Mouse (Mus musculus): Measurements from ENCODE around the gene Pla2g7. TPM values are rescaled to one million over a fixed set of nuclear protein-coding genes. Genes with fewer than 3 reads are reported as not detected.

Pla2g7 gene
- total RNA-seq, 2 experiments from 2014 or later, result 8.8 to 15.0 TPM

DNA sequence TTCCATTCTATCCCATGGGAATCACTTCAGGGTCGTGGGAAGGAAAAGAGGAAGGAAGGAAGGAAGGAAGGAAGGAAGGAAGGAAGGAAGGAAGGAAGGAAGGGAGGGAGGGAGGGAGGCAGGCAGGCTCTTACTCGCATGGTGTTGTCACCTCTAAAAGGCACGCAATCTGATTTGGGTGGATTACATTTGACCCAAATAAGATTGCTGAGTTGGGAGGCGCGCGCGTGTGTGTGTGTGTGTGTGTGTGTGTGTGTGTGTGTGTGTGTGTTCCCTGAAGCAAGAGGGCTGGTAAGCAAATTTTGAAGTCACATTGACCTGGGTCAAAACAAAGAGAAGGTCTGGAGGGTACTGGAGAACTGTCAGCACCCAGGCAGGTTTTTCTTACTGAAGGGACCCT is 1.4 kb downstream of the Pla2g7 start:
- no peak for ATAC-seq (replicated peaks; ENCODE audit: low FRiP score, poor library complexity, severe bottlenecking)

DNA sequence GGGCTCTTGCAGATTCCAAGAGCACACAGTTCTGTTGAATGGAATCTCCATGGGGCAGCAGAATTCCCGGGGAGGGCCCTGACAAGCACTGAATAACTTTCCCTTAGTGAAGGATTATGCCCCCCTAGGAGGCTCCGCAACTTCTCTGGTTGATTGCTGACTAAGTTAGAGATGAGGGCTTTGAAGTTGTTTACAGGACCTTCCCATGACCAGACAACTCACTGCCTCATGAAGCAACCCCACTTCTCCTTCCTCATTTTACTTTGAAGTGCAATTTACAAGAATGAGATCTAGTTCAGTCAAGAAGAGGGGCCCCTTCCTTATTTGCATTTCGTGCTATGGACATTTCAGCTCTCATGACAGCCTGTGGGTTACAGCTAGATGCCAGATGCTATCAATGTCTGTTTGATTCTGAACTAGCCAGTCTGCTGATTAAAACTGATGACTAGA is 5.8 kb downstream of the Pla2g7 start:
- no peak for ATAC-seq (replicated peaks; ENCODE audit: low FRiP score, poor library complexity, severe bottlenecking)

DNA sequence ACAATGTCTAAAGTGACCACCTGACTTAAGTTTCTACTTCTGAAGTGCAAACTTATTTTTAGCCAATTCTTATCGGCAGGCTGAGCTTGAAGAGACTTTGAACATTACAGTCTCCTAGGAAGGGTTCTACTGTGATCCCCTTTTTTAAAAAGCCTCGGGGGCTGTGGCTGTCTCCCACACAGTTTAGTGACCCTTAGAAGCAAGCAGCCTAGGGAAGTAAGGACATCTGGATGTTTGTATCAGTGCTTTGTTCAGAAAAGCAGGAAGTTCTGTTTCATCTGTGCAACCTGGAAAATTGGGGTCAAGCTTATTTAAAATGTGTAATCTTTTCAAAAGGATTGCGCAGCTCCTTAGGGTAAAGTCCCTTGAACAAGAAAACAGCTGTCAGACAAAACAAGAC is 12.6 kb downstream of the Pla2g7 start:
- ATAC-seq (replicated peaks; ENCODE audit: low FRiP score, poor library complexity, severe bottlenecking), result no peak

DNA sequence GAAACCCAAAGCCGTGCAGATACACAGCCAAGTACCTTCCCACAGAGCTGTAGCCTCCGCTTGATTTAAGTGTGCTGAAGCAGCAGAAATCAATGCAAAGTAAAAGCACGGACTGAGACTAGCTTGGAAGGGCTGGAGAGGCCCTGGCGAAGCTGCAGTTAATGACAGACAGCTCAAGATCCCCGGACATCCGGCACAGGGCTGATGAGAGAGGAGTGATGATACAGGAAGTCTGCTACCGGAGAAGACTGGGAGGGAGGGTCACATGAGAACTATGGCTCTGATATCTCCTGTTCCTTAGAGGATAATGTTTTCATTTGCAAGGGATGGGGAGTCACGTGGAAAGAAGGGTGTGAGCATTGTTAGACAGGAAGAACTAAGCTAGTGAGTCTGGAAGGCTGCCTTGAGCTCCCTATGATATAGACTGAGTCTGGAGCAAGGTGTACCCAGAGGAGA is 13.1 kb downstream of the Pla2g7 start:
- ATAC-seq (replicated peaks; ENCODE audit: low FRiP score, poor library complexity, severe bottlenecking), result no peak

DNA sequence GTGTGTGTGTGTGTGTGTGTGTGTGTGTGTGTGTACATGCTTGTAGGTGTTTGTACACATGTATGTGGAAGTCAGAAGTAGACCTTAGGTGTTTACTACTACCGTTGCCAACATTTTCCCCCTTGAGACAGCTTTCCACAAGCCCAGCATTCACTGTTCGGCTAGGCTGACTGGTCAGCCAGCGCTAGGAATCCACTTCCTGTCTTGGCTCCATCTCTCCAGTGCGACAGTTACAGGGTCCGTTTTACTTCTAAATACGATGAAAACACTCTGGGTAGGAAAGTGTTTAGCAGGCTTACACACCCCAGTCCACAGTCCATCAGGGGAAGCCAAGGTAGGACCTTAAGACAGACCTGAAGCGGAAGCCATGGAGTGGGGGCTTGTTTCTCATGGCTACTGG is 16.9 kb downstream of the Pla2g7 start:
- ATAC-seq (replicated peaks; ENCODE audit: low FRiP score, poor library complexity, severe bottlenecking), result no peak

DNA sequence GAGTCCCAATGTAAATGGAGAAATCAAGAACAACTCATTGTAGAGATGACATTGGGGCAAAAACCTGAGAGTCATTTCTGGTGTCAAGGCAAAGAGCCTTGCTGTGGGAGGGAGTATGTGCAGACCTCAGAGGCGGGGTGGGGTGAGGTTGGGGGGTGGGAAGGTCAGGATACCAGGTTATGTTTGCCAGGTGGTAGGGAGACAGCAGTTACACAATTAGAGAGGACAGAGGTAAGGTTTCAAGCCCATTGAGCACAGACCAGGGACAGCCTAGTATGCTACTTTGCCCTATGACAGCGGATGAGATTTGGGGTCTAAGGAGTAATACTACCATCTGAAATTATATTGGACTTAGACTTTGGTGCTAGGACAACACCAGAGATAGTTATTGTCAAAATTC is 19.4 kb downstream of the Pla2g7 start:
- ATAC-seq (replicated peaks; ENCODE audit: low FRiP score, poor library complexity, severe bottlenecking), result no peak

DNA sequence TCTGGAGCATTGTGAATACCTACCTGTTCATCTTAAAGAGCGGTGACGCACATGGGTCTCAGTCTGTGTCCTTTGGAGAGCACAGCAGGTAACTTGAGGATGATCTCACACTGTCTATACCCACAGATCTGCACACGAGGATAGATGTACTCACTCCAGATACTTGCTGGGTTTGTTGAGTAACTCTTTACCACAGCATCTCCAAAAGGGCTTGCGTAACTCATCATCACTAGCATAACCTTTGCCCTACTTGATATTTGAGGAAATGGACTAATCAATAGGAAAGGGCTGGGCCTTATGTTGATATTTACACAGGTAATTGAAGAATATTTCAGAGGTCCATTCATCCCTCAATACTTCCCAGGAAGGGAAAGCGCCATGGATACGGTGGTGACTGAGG is 21.9 kb downstream of the Pla2g7 start:
- ATAC-seq (replicated peaks; ENCODE audit: low FRiP score, poor library complexity, severe bottlenecking), result no peak

DNA sequence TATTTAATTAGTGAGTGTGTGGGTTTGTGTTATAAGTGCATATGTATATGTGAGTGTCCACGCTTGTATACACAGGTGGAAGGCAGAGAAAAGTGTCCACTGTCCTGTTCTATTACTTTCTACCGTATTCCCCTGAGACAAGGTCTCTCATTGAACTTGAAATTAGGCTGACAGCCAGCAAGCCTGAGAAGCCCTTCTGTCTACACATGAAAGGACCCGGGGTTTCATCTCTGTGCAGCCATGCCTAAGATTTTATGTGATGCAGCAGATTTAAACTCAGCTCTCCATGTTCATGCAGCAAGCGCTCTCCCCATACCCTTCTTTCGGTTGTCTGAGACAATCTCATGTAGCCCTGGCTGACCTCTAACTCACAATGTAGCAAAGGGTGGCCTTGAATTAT is 22.6 kb downstream of the Pla2g7 start:
- ATAC-seq (replicated peaks; ENCODE audit: low FRiP score, poor library complexity, severe bottlenecking), result no peak

DNA sequence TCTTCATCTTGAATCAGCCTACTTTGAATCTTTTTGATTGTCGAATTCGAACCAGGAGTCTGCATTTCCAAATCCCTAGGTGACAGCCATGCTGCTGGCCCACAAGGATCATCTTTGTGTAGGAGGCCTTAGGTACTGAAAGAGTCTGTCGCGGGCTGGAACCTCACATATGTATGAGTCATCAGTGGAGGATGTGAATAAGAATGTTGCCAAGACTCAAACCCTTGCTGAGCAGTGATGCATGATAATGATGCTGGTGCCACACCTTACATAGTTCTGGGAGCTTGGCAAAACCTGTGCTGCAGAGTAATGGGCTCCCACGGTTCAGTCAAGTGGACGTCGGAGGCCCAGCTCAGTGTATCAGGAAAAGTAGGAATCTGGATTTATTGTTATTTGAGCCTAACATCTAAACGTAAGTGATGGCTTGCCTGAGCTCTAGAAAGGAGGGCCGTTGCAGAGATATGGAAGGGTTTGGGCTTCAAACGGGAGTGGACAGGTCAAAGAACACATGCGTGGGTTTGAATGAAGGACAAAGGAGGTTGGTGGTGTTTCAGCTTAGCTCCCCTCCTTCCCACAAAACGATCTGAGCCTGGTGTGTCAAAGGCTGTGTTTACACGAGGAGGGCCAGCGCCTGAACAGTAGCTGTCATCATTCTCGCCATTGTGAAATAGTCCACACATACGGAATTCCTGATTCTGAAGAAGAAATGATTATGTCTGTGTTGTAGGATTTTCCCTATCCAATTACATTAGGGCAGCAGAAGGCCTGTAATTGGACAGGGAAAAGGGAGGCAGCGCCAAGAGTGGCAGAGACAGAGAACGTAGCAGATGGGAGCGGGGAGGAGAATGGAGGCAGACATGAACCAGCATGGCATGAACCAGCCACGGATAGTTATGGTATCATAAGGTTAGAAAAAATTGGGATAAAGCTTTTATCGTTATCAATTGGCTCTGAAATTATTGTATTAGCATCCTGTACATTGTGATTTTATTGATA is 24.7 kb downstream of the Pla2g7 start:
- no peak for ATAC-seq (replicated peaks; ENCODE audit: low FRiP score, poor library complexity, severe bottlenecking)

DNA sequence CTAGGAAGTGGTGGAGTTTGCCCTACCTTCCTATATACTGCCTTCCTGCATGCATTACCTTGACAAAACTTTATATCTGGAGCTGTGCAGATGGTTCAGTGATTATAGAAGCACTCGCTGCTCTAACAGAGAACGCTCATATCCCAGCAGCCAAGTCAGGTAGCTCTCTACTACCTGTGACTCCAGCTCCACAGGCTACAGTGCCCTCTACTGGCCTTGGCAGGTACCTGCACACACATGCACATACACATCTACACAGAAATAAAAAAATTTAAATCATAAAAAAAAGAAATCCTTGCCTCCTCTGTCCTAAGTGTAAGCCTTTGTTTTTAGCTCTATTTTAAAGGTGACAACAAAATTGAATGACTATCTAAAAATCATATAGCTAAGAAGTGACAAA is 29.8 kb downstream of the Pla2g7 start:
- ATAC-seq (replicated peaks; ENCODE audit: low FRiP score, poor library complexity, severe bottlenecking), result no peak

DNA sequence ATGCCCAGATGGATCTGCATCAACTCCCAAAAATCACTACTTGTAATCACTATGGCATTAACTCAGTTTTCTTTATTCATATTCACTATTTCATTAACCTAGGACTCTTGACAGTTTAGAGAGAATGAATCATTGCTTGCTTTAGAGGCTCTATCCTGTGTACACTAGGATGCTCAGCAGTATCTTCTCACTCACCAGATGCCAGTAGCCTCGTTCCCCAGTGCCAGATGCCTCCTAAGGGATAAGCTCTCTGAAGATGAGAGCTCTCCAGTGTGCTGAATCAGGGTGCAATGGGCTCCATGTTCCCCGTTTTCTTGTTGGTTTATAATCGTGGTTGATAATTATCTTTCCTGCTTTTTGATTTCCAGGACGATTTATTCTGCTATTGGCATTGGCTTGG is 30.8 kb downstream of the Pla2g7 start:
- ATAC-seq (replicated peaks; ENCODE audit: low FRiP score, poor library complexity, severe bottlenecking), result no peak

DNA sequence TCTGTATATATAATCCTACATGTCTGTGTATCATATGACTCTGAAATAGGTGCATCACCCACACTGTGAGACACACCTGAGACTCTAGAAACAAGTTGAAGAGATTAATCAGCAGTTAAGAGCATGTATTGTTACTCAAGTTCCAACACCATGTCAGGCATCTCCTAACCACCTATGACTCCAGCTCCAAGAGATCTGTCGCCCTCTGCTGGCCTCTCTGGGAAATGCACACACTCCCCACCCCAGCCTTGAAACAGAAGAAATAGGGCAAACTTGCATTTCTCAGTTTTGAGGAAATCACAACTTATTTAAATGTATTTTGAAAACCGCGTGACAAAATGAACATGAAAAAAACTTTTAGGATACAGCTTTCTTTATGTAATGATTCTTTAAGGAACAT is 38.8 kb downstream of the Pla2g7 start:
- ATAC-seq (replicated peaks; ENCODE audit: low FRiP score, poor library complexity, severe bottlenecking), result no peak

DNA sequence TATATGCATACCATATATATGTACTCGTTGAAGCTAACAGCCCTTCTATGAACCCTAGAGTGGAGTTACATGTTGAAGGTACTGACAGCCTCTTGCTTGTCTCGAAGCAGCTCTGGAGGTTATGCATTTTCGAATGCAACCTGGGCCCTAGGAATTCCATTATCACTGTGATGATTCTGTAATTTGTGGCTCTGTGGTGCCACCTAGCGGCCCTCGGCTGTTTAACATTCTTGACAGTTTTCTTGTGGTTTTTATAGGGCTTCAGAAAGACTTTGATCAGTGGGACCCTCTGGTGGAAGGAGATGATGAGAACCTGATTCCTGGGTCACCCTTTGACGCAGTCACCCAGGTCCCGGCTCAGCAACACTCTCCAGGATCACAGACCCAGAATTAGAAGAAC is 43.7 kb downstream of the Pla2g7 start:
- ATAC-seq (replicated peaks; ENCODE audit: low FRiP score, poor library complexity, severe bottlenecking), result no peak

DNA sequence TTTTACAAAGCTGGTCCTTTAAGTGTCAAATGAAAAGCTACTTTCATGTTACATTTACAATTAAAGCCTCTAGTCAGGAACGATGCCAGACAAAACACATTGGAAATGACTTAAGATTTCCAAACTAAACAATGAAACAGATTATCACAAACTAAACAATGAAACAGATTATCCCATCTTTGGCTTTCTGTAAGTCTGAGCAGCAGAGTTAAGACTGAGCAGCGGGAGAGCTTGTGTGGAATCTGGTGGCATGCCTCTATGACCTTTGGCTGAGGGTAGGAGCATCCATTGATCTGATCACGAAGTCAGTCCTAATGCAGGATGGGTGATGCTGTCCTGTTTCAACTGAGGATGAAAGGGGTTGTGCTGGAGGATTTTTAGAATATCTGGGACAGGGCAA is 44.3 kb downstream of the Pla2g7 start:
- no peak for ATAC-seq (replicated peaks; ENCODE audit: low FRiP score, poor library complexity, severe bottlenecking)

DNA sequence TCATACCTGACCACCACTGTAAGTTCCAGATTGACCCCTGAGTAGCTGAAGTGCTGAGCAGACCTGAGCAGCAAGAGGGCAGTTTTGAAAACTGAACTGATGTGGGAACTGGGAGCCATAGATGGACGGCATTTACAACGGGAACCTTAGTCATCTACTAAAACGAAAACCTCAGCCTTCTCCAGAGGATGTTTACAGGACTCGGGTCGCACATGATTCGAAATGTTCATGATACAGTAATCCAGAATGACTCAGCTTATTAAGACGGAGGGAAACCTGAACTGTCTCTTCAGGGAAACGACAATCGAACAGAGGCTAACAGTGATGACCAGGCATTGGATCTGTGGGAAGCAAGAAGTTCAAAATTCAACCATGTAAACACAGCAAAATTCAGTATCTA is 51.3 kb downstream of the Pla2g7 start:
- no peak for ATAC-seq (replicated peaks; ENCODE audit: low FRiP score, poor library complexity, severe bottlenecking)

DNA sequence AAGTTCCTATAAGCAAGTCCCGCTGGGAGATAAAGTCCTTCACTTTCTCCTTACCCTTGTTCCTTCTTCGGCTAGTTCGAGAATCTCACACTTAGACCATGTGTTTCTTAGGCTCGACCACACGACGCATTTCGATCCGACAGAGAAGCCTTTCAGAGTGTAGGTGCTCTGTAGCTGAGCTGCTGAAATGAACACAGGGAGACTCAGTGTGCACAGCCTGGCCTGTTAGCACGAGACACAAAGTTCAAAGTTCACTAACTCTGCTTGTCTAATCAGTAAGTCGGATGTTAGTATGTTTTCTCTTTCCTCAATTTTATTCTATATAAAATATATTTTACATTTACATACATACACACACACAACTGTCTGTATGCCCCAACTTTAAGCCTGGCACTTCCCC is 54.2 kb downstream of the Pla2g7 start:
- no peak for ATAC-seq (replicated peaks; ENCODE audit: low FRiP score, poor library complexity, severe bottlenecking)

DNA sequence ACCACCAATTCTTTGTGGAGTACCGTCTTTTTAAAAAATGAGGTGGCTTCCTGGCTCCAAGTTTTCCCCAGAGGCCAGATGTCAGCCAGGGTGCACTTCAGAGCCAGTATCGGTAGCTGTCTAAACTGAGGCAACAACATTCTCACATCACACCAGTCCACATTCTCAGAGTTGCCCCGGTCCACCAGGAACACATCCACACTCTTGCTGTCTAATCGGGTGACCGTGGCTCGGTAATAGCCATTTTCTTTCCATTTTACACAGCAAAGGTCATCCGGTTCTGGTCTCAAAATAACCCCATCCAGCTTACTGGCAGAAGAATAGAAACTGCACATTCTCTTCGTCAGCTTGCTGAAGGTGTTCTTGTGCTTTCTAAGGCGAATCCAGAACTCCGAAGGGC is 60.3 kb downstream of the Pla2g7 start:
- no peak for ATAC-seq (replicated peaks; ENCODE audit: low FRiP score, poor library complexity, severe bottlenecking)

DNA sequence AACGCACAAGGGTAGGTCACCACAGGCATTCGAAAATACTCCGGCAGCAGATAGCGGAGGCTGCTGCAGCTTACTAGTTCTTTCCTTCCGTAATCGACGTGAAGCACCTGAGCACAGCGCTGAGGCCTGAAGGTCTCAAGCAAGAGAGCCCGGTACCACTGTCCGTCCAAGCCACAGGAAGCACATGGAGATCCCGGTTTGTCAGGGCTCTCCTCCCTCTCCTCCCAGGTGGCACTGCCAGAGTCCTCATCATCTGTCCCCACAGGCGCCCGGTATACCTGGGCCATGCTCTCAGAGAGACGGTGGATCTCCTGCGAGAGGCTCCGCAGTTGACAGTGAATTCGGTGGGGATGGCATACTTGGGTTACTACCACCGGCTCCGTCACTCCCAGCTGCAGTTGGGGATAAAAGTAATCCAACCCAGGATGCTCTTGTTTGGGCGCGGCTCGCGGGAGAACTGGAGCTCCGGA is 61.2 kb downstream of the Pla2g7 start:
- no peak for ATAC-seq (replicated peaks; ENCODE audit: low FRiP score, poor library complexity, severe bottlenecking)

DNA sequence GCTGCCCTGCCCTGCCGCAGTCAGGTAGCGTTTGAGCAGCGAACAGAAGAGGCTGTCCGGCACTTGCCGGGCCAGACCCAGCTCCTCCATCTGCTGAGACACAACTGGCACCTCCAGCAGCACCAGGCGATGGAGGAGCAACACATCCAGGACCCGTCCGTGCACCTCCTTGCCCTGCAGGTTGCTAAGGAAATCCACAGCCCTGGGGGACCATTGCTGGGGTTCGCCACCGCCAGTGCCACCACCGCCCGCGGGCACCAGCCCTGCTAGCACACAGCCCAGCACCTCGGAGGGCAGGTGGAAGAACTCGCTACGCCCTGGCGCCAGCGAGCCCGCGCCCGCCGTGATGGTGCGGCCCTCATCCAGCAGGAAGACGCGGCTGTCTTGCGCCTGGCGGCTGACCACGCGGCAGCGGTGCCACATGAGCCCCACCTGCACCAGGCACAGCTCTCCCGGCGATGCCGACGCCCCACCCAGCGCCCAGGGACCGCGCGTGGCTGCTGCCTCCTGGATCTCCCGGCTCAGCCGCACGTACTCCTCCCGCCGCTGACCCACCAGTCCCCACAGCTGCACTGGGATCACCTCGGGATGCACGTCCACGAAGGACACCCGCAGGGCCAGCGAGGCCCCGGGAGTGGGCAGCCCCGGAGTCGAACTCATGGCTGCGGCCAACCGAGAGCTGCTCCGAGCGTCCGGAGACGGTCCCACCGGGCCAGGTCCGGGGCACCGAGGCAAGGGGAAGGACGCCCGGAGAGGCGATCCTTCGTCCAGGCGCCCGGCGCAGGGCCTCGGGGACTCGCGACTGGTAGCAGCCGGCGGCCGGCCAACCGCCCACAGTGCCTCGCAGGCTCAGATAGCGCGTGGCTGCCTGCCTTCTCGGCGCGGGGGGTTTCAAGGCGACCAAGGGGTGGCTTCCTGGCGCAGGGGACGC is 61.9 kb downstream of the Pla2g7 start, which contains the start of gene Tdrd6:
Gene Tdrd6 (minus strand): TSS at position 804 of the 931 bp plus-strand sequence.
- no peak for ATAC-seq (replicated peaks; ENCODE audit: low FRiP score, poor library complexity, severe bottlenecking)

DNA sequence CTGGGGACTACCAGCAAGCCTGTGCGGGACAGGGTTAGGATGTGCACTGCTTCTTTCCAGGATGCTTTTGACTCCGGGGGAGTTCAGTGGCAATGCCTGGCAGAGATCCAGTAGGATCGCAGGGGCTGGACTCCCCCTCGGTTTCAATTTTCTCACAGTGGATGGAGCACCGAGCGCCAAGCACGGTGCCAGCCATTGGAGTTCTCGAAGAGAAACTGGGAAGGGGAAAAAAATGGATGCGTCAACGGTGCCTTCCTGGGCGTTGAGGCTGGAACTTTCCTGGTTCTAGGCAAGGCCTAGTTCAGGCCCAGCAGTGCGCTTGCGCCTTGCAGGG is 62.5 kb downstream of the Pla2g7 start:
- ATAC-seq (replicated peaks; ENCODE audit: low FRiP score, poor library complexity, severe bottlenecking), result no peak

Measured in erythroid progenitor cell, adult 5-6 weeks (primary cell).